Mouse (Mus musculus) liver, postnatal 0 days (tissue): ENCODE results near the gene Dock1.

Source experiments
- CTCF ChIP-seq: sonication (generic); IDR thresholded peaks from 2 replicates; pipeline ENCODE4 v1.5.1; 2016; ENCODE audit warnings: antibody characterized with exemption, low read depth
- EP300 ChIP-seq: IDR thresholded peaks from 2 replicates; pipeline ENCODE4 v1.6.1; 2016; ENCODE audit warnings: antibody characterized with exemption, low read depth, mild to moderate bottlenecking

DNA sequence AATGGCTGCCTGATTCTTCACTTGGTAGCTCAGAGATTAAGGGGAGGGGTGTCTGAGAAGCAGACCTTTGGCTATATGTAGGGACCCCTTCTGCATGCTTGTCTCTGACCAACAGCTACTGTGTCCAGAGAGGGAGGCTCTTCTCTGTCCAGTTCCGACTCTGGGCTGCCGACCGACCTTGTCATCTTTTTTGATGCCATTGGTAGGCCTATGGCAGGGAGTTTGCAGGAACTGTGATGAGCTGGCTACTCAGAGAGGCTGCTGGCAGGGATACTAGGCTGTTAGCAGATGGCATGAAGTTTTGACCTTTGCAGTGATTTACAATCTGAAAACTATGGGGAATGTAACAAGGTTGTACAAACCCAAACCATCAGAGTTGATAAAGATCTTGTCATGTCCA is 109.3 kb downstream of the Dock1 start:
- no peak for TF ChIP-seq CTCF
- no peak for TF ChIP-seq EP300
